Mouse (Mus musculus): Measurements from ENCODE around the gene Ltk. TPM values are rescaled to one million over a fixed set of nuclear protein-coding genes. Genes with fewer than 3 reads are reported as not detected.
A peak's percentile ranks its signal among the peaks of the same experiment; 100 is the strongest.

Gene Ltk
- polyA plus RNA-seq, 1 experiment from 2014 or later = 1.4 TPM

DNA sequence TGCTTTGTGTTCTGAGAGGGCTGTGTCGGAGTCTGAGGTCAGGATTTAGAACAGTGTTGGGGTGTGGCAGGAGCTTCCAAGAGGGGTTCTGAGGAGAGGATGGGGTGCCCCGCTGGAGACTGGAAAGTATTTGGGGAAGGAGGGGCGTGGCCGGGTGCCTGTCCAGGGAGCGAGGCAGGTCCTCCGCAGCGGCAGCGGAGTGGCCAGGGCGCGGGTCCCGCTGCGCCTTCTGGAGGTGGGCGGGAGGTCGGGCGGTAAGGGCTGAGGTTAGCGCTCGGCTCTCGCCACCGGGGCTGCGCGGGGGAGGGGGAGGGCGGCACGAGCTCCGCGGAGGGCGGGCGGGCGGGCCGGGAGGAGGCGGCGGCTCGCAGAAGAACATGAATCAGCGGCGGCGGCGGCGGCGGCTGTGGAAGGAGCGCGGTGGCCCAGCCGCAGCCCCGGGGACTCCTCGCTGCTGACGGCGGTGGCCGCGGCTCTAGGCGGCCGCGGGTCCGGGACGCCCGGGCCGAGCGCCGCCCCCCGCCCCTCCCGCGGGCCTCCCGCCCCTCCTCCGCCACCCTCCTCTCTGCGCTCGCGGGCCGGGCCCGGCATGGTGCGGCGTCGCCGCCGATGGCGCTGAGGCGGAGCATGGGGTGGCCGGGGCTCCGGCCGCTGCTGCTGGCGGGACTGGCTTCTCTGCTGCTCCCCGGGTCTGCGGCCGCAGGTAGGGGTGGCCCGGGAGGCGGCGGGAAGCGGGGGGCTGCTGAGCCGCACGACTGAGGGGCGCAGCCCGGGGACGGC lies 39.1 kb upstream of the Ltk start:
- H3K27me3 ChIP-seq = no peaks in the 10 kb centered on the region
- peak; percentile 75 for ATAC-seq (ENCODE audit: borderline replicate concordance, extremely low read depth, low FRiP score, low TSS enrichment)
- peaks cover 5% of the 10 kb centered on the region; the same call in 1 of the 2 replicates for H3K36me3 ChIP-seq
- H3K4me2 ChIP-seq = peak overlapping the region; percentile 97
- peak overlapping the region; percentile 60 for H3K4me3 ChIP-seq
- H3K27ac ChIP-seq = peak overlapping the region; percentile 11; the same call in 1 of the 2 replicates
- no peaks in the 10 kb centered on the region for H3K9me3 ChIP-seq
- peaks cover 45% of the 10 kb centered on the region for H3K4me1 ChIP-seq
- H3K9ac ChIP-seq = peak overlapping the region; percentile 62
- under 1% methylated on average over 70 of the region's 89 CpGs for WGBS

DNA sequence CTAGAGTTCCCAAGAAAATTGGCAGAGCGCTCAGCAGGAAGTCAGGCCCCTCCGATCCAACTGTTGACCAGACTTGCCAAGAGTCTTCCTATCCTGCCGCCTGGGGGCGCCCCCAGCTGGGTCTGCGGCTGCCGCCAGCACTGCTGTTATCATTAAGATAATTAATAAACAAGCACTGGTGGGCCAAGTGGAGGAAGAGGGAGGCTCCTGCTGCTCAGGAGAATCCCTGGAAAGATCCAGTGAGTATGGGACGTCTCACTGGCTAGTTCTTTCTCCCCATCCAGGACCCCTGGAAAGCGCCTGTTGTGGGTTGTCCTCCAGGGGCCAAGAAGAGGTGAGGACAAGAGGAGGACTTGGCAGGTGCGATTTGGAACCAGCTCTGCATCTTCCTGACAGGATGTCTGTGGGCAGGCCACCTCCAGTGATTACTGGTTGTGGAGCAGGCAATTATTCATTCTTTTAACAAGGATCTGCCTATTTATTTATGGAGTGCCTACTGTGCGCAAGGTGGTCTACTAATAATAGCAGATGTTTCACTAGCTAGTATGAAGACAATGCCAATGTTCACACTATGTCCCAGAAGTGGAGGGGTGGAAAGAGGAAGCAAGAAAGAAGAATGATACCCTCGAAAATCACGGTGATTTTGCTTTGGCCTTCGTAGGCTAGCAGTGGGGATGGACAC lies 38.2 kb upstream of the Ltk start:
- Histone ChIP-seq H3K4me2 (peak overlapping the region; percentile 97), H3K27ac (no peak overlapping the region), H3K36me3 (no peaks in the 10 kb centered on the region), H3K4me1 (peaks cover 45% of the 10 kb centered on the region), H3K9me3 (no peaks in the 10 kb centered on the region), H3K27me3 (no peaks in the 10 kb centered on the region), H3K9ac (no peak overlapping the region), H3K4me3 (no peak overlapping the region; the same call in 1 of the 2 replicates)
- no peak for ATAC-seq (ENCODE audit: borderline replicate concordance, extremely low read depth, low FRiP score, low TSS enrichment)
- WGBS = 10% methylated on average over 13 of the region's 13 CpGs

DNA sequence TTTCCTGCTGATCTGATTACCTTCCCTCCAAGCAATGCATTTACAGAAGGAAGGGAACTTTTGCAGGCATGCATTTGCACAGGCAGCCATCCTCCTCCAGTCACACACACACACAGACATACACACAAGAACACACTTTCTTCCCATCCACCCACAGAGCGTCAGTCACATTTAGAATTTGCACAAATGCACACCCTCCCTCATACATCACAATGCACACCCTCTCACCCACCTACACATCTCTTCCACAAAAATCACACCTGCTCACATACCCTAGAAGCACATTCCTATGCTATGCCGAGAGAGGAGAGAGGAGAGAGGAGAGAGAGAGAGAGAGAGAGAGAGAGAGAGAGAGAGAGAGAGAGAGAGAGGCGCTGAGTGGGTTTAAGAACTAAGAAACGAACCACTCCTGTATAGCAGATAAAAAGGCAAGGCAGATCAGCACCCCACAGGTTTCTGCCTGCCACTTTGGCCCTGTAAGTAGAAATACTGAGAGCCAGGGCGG lies 37.1 kb upstream of the Ltk start, which contains the start of gene Tyro3:
Gene Tyro3, plus strand, starts transcription at position 455 of the 505 bp plus-strand sequence.
- H3K27me3 ChIP-seq = no peaks in the 10 kb centered on the region
- peak within 1 kb of the TSS; percentile 97 for H3K4me2 ChIP-seq
- H3K4me3 ChIP-seq = no peak within 1 kb of the TSS
- H3K4me1 ChIP-seq = peaks cover 34% of the 10 kb centered on the region
- no peaks in the 10 kb centered on the region for H3K36me3 ChIP-seq
- H3K9ac ChIP-seq = no peak within 1 kb of the TSS
- ATAC-seq (ENCODE audit: borderline replicate concordance, extremely low read depth, low FRiP score, low TSS enrichment) = no peak
- no peaks in the 10 kb centered on the region for H3K9me3 ChIP-seq
- 52% methylated on average over 5 of the region's 5 CpGs for WGBS
- H3K27ac ChIP-seq = no peak within 1 kb of the TSS

DNA sequence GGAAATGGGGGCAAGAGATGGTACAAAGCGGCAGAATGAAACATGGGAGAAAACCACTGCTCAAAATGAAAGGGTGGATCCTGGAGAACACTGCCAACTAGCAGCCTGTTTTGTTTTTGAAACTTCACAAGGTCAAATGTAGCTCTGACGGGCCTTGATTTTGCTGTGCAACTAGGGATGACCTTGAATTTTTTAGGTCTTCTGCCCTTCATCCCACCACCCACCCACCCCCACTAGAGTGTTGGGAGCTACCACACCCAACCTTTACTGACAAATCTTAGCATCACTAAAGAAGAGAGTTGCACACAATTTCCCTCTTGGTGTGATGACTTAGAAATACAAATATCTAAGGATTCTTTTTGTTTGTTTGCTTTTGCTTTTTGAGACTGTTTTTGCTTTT lies 29.8 kb upstream of the Ltk start:
- Histone ChIP-seq H3K9me3 (no peaks in the 10 kb centered on the region), H3K36me3 (no peaks in the 10 kb centered on the region), H3K4me2 (no peak overlapping the region), H3K27me3 (no peaks in the 10 kb centered on the region), H3K9ac (no peak overlapping the region), H3K27ac (no peak overlapping the region), H3K4me3 (no peak overlapping the region), H3K4me1 (peaks cover 7% of the 10 kb centered on the region)
- WGBS = 88% methylated on average over 2 of the region's 2 CpGs
- ATAC-seq (ENCODE audit: borderline replicate concordance, extremely low read depth, low FRiP score, low TSS enrichment) = no peak

DNA sequence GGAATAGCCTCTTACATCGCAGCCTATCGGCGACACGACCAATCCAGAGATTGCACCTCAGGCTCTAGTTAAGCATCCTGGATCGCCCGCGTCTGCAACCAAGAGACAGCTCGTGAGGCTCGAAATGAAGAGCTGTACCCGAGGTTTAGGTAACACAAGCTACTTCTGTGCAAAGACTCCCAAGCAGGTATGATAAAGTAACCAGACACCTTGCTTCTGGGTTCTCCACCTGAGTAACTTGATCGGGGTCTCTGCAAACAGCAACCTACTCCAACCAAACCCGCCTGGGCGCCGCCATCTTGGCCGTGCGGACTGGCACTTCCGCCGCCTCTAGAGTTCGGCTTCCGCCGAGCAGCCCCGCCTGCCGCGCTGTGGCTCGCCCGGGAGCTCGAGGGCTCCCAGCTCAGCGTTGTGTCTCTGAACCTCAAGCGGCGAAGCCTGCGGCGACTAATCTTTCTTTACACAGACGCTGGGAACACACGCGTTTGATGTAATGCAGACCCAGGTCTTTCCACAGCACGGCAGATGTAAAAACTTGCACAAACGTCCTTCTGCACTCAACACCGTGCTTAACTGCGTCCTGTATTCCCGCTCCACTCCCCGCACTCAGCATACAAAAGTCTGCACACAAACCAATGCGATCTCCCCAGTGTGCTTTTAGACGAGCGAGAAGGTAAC lies 27.1 kb upstream of the Ltk start, which contains the start of gene Rpap1:
Gene Rpap1, minus strand, starts transcription at position 332 of the 678 bp plus-strand sequence.
- WGBS = under 1% methylated on average over 44 of the region's 44 CpGs
- ATAC-seq (ENCODE audit: borderline replicate concordance, extremely low read depth, low FRiP score, low TSS enrichment) = peak; percentile 95
- no peaks in the 10 kb centered on the region for H3K27me3 ChIP-seq

DNA sequence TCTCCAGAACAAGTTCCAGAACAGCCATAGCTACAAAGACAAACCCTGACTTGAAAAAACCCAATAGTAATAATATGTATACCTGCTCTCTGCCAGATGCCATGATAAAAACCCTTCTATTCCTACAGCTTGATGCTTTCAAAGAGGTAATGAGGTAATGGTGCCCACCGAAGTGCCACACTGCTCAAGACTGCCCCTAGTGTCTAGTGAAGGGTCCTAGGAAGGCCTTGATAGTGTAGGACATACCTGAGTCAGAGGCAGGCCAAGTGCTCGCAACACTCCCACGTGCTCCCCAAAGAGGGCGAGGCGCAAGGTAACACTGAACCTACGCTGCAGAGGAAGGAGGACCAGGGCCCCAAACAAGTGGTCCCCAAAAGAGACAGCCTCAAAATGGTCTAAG lies 7.0 kb upstream of the Ltk start:
- ATAC-seq (ENCODE audit: borderline replicate concordance, extremely low read depth, low FRiP score, low TSS enrichment) = peak; percentile 47; the same call in 1 of the 2 replicates
- H3K4me3 ChIP-seq = no peak overlapping the region
- H3K27me3 ChIP-seq = no peaks in the 10 kb centered on the region
- WGBS = 89% methylated on average over 6 of the region's 6 CpGs
- H3K36me3 ChIP-seq = peaks cover 62% of the 10 kb centered on the region
- no peaks in the 10 kb centered on the region for H3K9me3 ChIP-seq
- H3K4me1 ChIP-seq = no peaks in the 10 kb centered on the region
- no peak overlapping the region for H3K9ac ChIP-seq
- H3K27ac ChIP-seq = no peak overlapping the region
- no peak overlapping the region for H3K4me2 ChIP-seq

More for the DNA sequence above, 27.1 kb upstream of the Ltk start, which contains the start of gene Rpap1:
- Histone ChIP-seq H3K9ac (peak within 1 kb of the TSS; percentile 53), H3K36me3 (peaks cover 9% of the 10 kb centered on the region), H3K4me3 (peak within 1 kb of the TSS; percentile 68), H3K9me3 (no peaks in the 10 kb centered on the region), H3K4me2 (peak within 1 kb of the TSS; percentile 63), H3K4me1 (peaks cover 7% of the 10 kb centered on the region), H3K27ac (peak within 1 kb of the TSS; percentile 83)

DNA sequence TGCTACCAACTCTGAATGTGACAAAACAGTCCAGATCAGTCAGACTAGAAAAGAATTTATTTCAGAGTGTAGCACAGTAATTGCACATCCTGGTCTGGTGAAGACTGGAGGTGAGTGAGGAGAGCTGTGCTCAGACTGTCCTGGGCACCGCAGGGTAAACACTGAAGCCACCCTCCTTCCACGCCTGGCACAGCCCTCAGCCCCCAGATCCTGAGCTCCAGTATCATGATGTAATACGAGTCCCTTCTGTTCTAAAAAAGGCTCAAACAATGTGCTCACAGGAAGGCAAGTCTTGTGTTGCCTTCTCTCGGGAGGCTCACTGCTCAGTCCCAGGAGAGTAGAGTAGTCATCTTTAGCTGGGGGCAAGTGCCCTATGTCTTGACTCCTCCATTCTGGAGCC lies 3.7 kb upstream of the Ltk start:
- peaks cover 31% of the 10 kb centered on the region for H3K27me3 ChIP-seq

DNA sequence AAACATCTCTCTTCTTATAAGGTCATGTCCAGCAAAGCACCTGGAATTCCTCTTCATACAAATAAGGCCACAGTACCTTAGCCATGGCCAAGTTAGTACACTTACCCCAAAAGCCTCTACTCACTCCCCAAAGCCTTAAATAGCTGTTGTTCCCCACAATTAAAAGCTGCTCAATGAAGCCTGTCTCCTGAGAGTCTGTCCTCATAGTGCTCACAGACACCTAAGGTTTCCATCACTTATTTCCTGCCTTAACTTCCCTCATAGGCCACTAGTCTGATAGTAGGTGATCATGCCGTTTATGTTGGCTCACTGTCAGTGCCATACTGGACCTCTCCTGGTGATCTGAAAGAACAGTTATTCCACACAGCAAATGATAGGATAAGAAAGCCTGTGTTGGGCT lies 2.0 kb upstream of the Ltk start:
- Histone ChIP-seq H3K27me3 (peaks cover 48% of the 10 kb centered on the region), H3K36me3 (peaks cover 26% of the 10 kb centered on the region), H3K4me3 (no peak overlapping the region), H3K4me2 (no peak overlapping the region), H3K4me1 (peaks cover 16% of the 10 kb centered on the region), H3K27ac (no peak overlapping the region), H3K9ac (no peak overlapping the region), H3K9me3 (no peaks in the 10 kb centered on the region)
- 69% methylated on average over 1 of the region's 1 CpGs for WGBS
- no peak for ATAC-seq (ENCODE audit: borderline replicate concordance, extremely low read depth, low FRiP score, low TSS enrichment)

More for the DNA sequence above, 3.7 kb upstream of the Ltk start:
- Histone ChIP-seq H3K36me3 (peaks cover 36% of the 10 kb centered on the region), H3K9me3 (no peaks in the 10 kb centered on the region), H3K4me3 (no peak overlapping the region), H3K27ac (no peak overlapping the region), H3K4me2 (no peak overlapping the region), H3K4me1 (peaks cover 3% of the 10 kb centered on the region), H3K9ac (no peak overlapping the region)
- 69% methylated on average over 4 of the region's 4 CpGs for WGBS
- ATAC-seq (ENCODE audit: borderline replicate concordance, extremely low read depth, low FRiP score, low TSS enrichment) = no peak

DNA sequence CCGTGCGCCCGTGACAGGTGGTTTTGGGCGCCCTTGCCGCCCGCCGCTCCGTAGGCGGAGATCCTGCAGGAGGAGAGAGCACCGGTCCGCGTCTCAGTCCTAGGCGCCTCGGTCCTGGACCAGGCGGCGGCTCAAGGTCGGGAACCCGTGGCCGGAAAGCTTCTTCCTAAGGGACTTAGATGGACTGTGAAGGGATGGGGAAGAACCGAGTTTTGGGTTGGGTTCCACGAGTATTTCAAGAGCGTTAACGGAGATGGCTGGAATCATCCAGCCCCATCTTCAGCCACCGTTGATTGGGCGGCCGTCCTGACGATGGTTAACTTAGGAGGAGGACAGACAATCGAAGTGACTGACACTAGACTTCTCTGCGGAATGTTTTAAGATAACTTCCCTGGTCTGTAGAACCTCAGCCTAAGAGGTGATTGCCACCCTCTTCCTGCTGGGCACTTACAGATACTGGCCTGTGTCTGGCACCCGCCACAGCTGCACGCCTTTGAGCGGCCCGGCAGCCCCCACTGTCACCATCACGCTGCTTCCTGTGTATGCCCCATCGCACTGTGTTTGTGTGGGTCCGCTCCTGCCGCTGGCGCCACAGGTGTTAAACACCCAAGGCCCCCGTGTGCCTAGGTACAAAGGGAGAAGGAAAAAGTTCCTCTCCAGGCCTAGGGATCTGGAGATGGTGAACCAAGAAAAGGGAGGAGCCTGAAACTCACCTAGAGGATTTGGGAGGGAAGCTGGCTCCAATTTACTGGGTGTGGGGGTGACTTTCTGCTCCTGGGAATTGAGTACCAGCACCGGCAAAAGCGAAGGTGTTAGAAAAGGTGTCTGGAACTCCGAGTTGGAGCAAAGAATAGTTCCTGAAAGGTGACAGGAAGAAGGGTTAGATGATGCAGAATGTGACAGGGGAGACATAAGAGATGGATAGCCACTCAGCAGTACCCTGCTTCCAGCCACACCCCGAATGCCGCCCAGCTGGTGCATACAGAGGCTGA lies 1.1 kb downstream of the Ltk start:
- peak overlapping the region; percentile 56 for H3K4me3 ChIP-seq
- peaks cover 17% of the 10 kb centered on the region for H3K4me1 ChIP-seq
- H3K27me3 ChIP-seq = peaks cover 72% of the 10 kb centered on the region
- H3K4me2 ChIP-seq = peak overlapping the region; percentile 94
- WGBS = 6% methylated on average over 44 of the region's 44 CpGs
- H3K27ac ChIP-seq = no peak overlapping the region
- H3K36me3 ChIP-seq = peaks cover 9% of the 10 kb centered on the region
- no peak overlapping the region for H3K9ac ChIP-seq
- no peaks in the 10 kb centered on the region for H3K9me3 ChIP-seq
- peak; percentile 11; the same call in 1 of the 2 replicates for ATAC-seq (ENCODE audit: borderline replicate concordance, extremely low read depth, low FRiP score, low TSS enrichment)

DNA sequence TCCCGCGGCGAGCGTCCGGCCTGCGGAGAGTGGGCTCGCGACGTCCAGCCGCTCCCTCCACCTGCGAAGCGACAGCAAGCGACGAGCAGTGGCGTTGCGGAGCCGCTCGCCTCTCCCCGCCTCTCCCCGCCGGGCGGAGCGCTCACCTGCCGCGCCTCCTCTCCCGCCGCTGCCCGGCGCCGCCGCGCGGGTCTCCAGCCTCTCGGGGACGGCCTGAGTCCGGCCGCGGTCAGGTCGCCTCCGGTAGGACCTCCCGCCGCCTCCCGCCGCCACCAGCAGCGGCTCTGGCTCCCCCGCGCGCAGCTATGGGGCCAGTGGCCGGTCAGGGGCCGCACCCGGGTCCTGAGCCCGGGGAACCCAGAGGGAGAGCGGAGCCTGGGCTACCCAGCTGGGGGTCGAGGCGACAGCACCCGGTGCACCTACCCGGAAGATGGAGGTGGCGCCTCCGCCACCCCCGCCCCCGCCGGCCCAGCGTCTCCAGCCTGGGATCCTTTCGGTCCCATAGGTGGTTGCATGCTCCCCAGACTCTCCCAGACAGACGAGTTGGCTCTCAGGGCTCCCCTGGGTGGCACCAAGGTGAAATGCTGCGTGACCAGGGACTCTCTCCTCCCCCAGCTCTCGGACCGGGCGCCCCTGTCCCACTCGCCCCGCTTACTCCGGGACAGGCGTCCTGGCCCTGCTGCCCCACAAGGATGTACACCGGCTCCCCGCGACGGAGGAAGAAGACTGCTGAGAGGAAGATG lies 2.0 kb downstream of the Ltk start:
- H3K27ac ChIP-seq = no peak overlapping the region
- ATAC-seq (ENCODE audit: borderline replicate concordance, extremely low read depth, low FRiP score, low TSS enrichment) = peak; percentile 25; the same call in 1 of the 2 replicates
- peak overlapping the region; percentile 94 for H3K4me2 ChIP-seq
- peaks cover 17% of the 10 kb centered on the region for H3K4me1 ChIP-seq
- H3K4me3 ChIP-seq = peak overlapping the region; percentile 56
- 0% methylated on average over 60 of the region's 77 CpGs for WGBS
- no peaks in the 10 kb centered on the region for H3K9me3 ChIP-seq
- H3K36me3 ChIP-seq = peaks cover under 1% of the 10 kb centered on the region; the same call in 1 of the 2 replicates
- peak overlapping the region; percentile 32 for H3K9ac ChIP-seq
- peaks cover 72% of the 10 kb centered on the region for H3K27me3 ChIP-seq

All from lung, embryonic 15.5 days (tissue).